Mouse (Mus musculus): ENCODE measurements around the gene Nsd1. TPM values are rescaled to one million over a fixed set of nuclear protein-coding genes. Genes with fewer than 3 reads are reported as not detected.
A peak's percentile ranks its signal among the peaks of the same experiment; 100 is the strongest.

Nsd1 gene
- polyA plus RNA-seq, 1 experiment from 2014 or later = 37.4 TPM

DNA sequence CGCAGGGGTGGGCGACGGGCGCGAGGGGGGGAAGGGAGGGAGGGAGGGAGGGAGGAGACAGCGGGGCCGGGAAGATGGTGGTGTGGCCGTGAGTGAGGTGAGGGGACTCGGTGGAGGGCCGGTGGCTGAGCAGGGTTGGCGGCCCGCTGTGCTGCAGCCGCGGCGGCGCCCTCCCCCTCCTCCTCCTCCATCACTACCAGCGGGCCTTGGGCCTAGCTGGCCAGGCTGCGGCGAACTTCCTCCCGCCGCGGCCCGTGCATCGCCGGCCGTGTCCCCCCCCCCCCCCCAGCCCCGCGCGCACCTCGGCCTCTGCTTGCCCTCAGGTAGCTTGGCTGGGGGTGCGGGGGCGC lies 2.4 kb downstream of the Nsd1 start:
- H3K4me2 ChIP-seq (replicated peaks; ENCODE audit: low read depth) = peak overlapping the region; percentile 86
- H3K36me3 ChIP-seq (ENCODE audit: control insufficient read depth, insufficient read depth) = peaks cover under 1% of the 10 kb centered on the region; the same call in 1 of the 2 replicates
- peak overlapping the region; percentile 73 for H3K4me3 ChIP-seq (ENCODE audit: low read depth, low read length)
- WGBS = 3% methylated on average over 6 of the region's 32 CpGs
- ATAC-seq = peak; percentile 39
- peak overlapping the region; percentile 89 for H3K9ac ChIP-seq (ENCODE audit: low read depth, low read length)
- 0 out of 2 replicates have a peak, but pooled peaks cover 8% of the 10 kb centered on the region for H3K4me1 ChIP-seq (replicated peaks; ENCODE audit: control insufficient read depth, insufficient read depth, low read length)
- TF ChIP-seq CTCF (IDR thresholded peaks at IDR 0.05; ENCODE audit: low read depth) = no peak
- no peaks in the 10 kb centered on the region for H3K27me3 ChIP-seq (replicated peaks; ENCODE audit: control insufficient read depth, insufficient read depth, low read length)
- H3K27ac ChIP-seq (ENCODE audit: low read depth, low read length) = peak overlapping the region; percentile 98
- H3K9me3 ChIP-seq (ENCODE audit: control insufficient read depth) = no peaks in the 10 kb centered on the region

DNA sequence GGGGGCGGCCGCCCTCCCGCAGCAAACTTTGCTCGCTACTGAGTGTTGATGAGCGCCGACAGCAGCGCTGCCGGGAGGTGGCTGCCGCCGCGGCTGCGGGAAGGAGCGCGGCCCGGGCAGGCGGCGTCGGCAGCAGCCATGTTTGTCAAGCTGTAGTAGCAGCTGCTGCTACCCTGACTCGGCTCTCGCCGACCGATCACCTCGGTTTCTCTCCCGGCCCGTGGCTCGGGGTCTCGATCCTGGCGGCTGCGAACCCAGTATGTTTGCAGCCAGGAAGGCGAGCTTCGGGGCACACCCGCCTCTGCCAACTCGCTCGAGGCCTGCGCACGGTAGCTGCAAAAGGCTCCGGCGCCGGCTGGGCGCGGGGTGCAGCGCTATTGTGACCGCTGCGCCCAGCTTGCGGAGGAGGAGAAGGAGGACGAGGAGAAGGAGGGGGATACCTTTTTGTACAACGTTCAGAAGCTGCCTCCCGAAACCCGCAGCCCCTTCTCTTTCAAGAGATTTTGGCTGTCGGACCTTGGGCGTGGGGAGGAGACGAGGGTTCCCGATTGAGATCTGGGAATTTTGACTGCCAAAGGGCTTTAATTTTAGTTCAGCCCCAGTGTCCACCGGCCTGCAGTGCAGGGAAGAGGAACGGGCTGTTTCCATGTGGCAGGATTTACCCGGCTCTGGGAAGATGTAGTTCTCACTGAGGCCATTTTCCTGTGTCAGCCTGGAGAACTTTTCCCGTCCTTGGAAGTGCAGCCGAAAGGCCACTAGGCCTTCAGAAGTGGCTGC lies 3.0 kb downstream of the Nsd1 start:
- ATAC-seq = peak; percentile 4; the same call in 1 of the 2 replicates
- Histone ChIP-seq H3K4me3 (ENCODE audit: low read depth, low read length) (peak overlapping the region; percentile 73), H3K36me3 (ENCODE audit: control insufficient read depth, insufficient read depth) (peaks cover 4% of the 10 kb centered on the region; the same call in 1 of the 2 replicates), H3K4me1 (replicated peaks; ENCODE audit: control insufficient read depth, insufficient read depth, low read length) (0 out of 2 replicates have a peak, but pooled peaks cover 8% of the 10 kb centered on the region), H3K27ac (ENCODE audit: low read depth, low read length) (peak overlapping the region; percentile 98), H3K9me3 (ENCODE audit: control insufficient read depth) (no peaks in the 10 kb centered on the region), H3K9ac (ENCODE audit: low read depth, low read length) (peak overlapping the region; percentile 89), H3K27me3 (replicated peaks; ENCODE audit: control insufficient read depth, insufficient read depth, low read length) (no peaks in the 10 kb centered on the region), H3K4me2 (replicated peaks; ENCODE audit: low read depth) (peak overlapping the region; percentile 86)
- TF ChIP-seq CTCF (IDR thresholded peaks at IDR 0.05; ENCODE audit: low read depth) = no peak
- WGBS = under 1% methylated on average over 56 of the region's 58 CpGs

DNA sequence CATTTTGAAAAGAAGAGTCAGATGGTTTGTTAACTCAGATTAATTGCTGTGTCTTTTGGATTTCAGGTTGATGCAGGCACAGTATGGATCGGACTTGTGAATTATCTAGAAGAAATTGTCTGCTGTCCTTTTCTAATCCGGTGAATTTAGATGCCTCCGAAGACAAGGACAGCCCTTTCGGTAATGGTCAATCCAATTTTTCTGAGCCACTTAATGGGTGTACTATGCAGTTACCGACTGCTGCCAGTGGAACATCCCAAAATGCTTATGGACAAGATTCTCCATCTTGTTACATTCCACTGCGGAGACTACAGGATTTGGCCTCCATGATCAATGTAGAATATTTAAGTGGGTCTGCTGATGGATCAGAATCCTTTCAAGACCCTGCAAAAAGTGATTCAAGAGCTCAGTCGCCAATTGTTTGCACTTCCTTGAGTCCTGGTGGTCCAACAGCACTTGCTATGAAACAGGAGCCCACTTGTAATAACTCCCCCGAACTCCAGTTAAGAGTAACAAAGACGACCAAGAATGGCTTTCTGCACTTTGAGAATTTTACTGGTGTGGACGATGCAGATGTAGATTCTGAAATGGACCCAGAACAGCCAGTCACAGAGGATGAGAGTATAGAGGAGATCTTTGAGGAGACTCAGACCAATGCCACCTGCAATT lies 3.7 kb downstream of the Nsd1 start:
- Histone ChIP-seq H3K4me2 (replicated peaks; ENCODE audit: low read depth) (peak overlapping the region; percentile 86), H3K4me3 (ENCODE audit: low read depth, low read length) (peak overlapping the region; percentile 73), H3K36me3 (ENCODE audit: control insufficient read depth, insufficient read depth) (peaks cover 11% of the 10 kb centered on the region; the same call in 1 of the 2 replicates), H3K27me3 (replicated peaks; ENCODE audit: control insufficient read depth, insufficient read depth, low read length) (no peaks in the 10 kb centered on the region), H3K27ac (ENCODE audit: low read depth, low read length) (peak overlapping the region; percentile 98), H3K4me1 (replicated peaks; ENCODE audit: control insufficient read depth, insufficient read depth, low read length) (0 out of 2 replicates have a peak, but pooled peaks cover 8% of the 10 kb centered on the region), H3K9me3 (ENCODE audit: control insufficient read depth) (no peaks in the 10 kb centered on the region), H3K9ac (ENCODE audit: low read depth, low read length) (peak overlapping the region; percentile 89)
- WGBS = 47% methylated on average over 10 of the region's 10 CpGs
- ATAC-seq = no peak
- TF ChIP-seq CTCF (IDR thresholded peaks at IDR 0.05; ENCODE audit: low read depth) = no peak

DNA sequence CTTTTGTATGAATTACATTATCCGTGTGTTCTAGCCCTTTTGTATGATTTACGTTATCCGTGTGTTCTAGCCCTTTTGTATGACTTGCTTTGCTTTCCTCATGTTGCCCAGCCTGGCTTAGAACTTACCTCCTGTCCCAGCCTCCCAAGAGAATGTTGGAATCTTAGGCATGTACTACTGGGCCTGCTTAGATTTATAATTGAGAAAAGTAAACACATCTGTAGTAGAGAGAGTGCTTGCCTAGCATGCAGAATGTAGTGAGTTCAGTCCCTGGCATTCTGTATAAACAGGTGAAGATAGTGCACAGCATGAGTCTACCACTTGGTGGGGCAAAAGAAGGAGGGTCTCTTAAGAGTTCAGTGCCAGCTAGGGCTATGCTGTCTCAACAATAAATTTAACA lies 14.8 kb downstream of the Nsd1 start:
- 94% methylated on average over 3 of the region's 3 CpGs for WGBS
- Histone ChIP-seq H3K4me3 (ENCODE audit: low read depth, low read length) (no peak overlapping the region), H3K9ac (ENCODE audit: low read depth, low read length) (no peak overlapping the region), H3K4me2 (replicated peaks; ENCODE audit: low read depth) (no peak overlapping the region), H3K36me3 (ENCODE audit: control insufficient read depth, insufficient read depth) (peaks cover 46% of the 10 kb centered on the region), H3K4me1 (replicated peaks; ENCODE audit: control insufficient read depth, insufficient read depth, low read length) (no peaks in the 10 kb centered on the region), H3K27me3 (replicated peaks; ENCODE audit: control insufficient read depth, insufficient read depth, low read length) (no peaks in the 10 kb centered on the region), H3K27ac (ENCODE audit: low read depth, low read length) (no peak overlapping the region), H3K9me3 (ENCODE audit: control insufficient read depth) (no peaks in the 10 kb centered on the region)
- no peak for ATAC-seq
- no peak for TF ChIP-seq CTCF (IDR thresholded peaks at IDR 0.05; ENCODE audit: low read depth)

DNA sequence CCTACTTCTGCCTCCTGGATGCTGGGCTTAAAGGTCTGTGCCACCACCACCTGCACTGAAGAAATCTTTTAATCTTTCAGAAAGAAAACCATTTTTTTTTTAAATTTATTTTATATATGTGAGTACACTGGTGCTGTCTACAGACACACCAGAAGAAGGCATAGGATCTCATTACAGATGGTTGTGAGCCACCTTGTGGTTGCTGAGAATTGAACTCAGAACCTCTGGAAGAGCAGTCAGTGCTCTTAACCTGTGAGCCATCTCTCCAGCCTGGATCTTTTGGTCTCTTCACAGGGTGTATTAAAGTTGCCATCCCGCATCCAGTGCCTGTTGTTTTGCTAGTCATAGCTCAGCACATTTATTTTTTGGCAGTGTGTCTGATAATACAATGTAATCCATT lies 21.1 kb downstream of the Nsd1 start:
- H3K36me3 ChIP-seq (ENCODE audit: control insufficient read depth, insufficient read depth) = peaks cover 42% of the 10 kb centered on the region
- H3K27ac ChIP-seq (ENCODE audit: low read depth, low read length) = no peak overlapping the region
- H3K9ac ChIP-seq (ENCODE audit: low read depth, low read length) = no peak overlapping the region
- WGBS = 97% methylated on average over 1 of the region's 1 CpGs
- no peak overlapping the region for H3K4me2 ChIP-seq (replicated peaks; ENCODE audit: low read depth)
- H3K9me3 ChIP-seq (ENCODE audit: control insufficient read depth) = no peaks in the 10 kb centered on the region
- H3K27me3 ChIP-seq (replicated peaks; ENCODE audit: control insufficient read depth, insufficient read depth, low read length) = no peaks in the 10 kb centered on the region
- no peak for ATAC-seq
- no peaks in the 10 kb centered on the region for H3K4me1 ChIP-seq (replicated peaks; ENCODE audit: control insufficient read depth, insufficient read depth, low read length)
- no peak overlapping the region for H3K4me3 ChIP-seq (ENCODE audit: low read depth, low read length)
- peak; percentile 43 for TF ChIP-seq CTCF (IDR thresholded peaks at IDR 0.05; ENCODE audit: low read depth)

DNA sequence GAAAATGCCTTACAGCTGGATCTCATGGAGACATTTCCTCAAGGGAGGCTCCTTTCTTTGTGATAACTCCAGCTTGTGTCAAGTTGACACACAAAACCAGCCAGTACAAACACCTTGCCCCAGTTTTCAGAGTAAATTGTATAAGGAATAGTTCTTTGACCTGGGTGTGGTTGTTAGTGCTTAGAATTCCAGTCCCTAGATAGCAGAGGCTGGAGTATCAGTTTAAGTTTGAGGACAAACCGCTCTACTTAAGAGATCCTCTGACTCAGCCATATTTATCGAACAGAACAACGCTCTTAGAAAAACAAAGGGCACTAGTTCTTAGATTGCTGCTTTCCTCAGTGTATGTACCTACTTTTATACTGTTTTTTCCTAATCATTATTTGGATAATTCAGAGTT lies 33.6 kb downstream of the Nsd1 start:
- no peak overlapping the region for H3K9ac ChIP-seq (ENCODE audit: low read depth, low read length)
- no peaks in the 10 kb centered on the region for H3K27me3 ChIP-seq (replicated peaks; ENCODE audit: control insufficient read depth, insufficient read depth, low read length)
- peak overlapping the region; percentile 70; the same call in 1 of the 2 replicates for H3K27ac ChIP-seq (ENCODE audit: low read depth, low read length)
- no peak overlapping the region for H3K4me3 ChIP-seq (ENCODE audit: low read depth, low read length)
- 40% methylated on average over 3 of the region's 3 CpGs for WGBS
- no peak overlapping the region; the same call in 1 of the 2 replicates for H3K4me2 ChIP-seq (replicated peaks; ENCODE audit: low read depth)
- peak; percentile 76 for ATAC-seq
- TF ChIP-seq CTCF (IDR thresholded peaks at IDR 0.05; ENCODE audit: low read depth) = no peak
- H3K4me1 ChIP-seq (replicated peaks; ENCODE audit: control insufficient read depth, insufficient read depth, low read length) = no peaks in the 10 kb centered on the region
- H3K36me3 ChIP-seq (ENCODE audit: control insufficient read depth, insufficient read depth) = peaks cover 76% of the 10 kb centered on the region
- no peaks in the 10 kb centered on the region for H3K9me3 ChIP-seq (ENCODE audit: control insufficient read depth)

Measured in intestine, postnatal 0 days (tissue).